Mouse (Mus musculus) testis, adult 2 months (tissue): Measurements from ENCODE around the gene Dbn1.

Source experiments
- CTCF ChIP-seq: fragments of 200-500 bp; IDR thresholded peaks from 2 replicates; pipeline ENCODE4 v1.5.1; 2012; ENCODE audit warnings: low read depth, mild to moderate bottlenecking, inconsistent platforms, low read length, moderate library complexity; ENCODE audit not compliant: control insufficient read depth, insufficient read depth, insufficient replicate concordance
- POLR2A ChIP-seq: fragments of 200-500 bp; IDR thresholded peaks from 2 replicates; pipeline ENCODE4 v1.6.1; 2012; ENCODE audit warnings: low read depth, mild to moderate bottlenecking, inconsistent platforms, low read length, moderate library complexity; ENCODE audit not compliant: control insufficient read depth

- TF ChIP-seq CTCF (no peak), POLR2A (no peak)
Observed at GRCm38 (mm10) chr13:55449679-55450441, 38.1 kb downstream of the Dbn1 start.
